Mouse (Mus musculus) large intestine, adult 2 months (tissue): Measurements from ENCODE around the gene Galnt17. TPM values are rescaled to one million over a fixed set of nuclear protein-coding genes. Genes with fewer than 3 reads are reported as not detected.

Experiments
- DNase-seq: peaks from one replicate; pipeline ENCODE4 v3.0.0-alpha.2; 2012; ENCODE audit warnings: low read depth, low spot score
- WGBS: fragments of 180-500 bp; shearing (Covaris S2); methylation state at CpG from one replicate; pipeline ENCODE4 v1.1.7; 2018; 5-methylcytosine and 5-hydroxymethylcytosine counted together
- polyA plus RNA-seq: library from polyadenylated mRNA; depleted of rRNA; stranded (reverse); fragments of >200 nt; gene quantifications from 2 replicates; pipeline ENCODE4 v1.2.3, GENCODE M21; 2012

Galnt17 gene
- polyA plus RNA-seq, 1 experiment = 0.46 TPM

GRCm38 (mm10) chr5:131250701-131251636, 57.3 kb downstream of the Galnt17 start:
- DNase-seq = no peak
- 57% methylated on average over 8 of the region's 8 CpGs for WGBS

DNA sequence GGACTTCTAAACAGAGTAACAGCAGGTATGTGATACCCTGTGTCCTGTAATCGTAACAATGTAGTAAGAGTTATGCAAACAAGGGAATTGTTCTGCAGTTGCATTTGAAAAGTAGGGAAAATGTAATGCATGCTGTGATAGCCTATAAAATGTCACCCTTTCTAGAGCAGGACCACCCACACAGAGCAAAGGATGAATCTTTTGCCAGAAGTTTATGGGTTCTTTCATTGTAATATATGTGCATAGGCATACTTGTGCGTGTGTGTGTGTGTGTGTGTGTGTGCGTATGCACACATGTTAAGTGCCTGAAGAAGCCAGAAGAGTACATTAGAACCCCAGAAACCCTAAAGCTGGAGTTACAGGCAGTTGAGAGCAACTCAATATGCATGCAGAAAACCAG, 59.9 kb downstream of the Galnt17 start:
- WGBS = 89% methylated on average over 3 of the region's 3 CpGs

GRCm38 (mm10) chr5:131246591-131246990, 61.7 kb downstream of the Galnt17 start:
- WGBS = 96% methylated on average over 6 of the region's 6 CpGs
- no peak for DNase-seq

More for the DNA sequence above, 59.9 kb downstream of the Galnt17 start:
- no peak for DNase-seq

DNA sequence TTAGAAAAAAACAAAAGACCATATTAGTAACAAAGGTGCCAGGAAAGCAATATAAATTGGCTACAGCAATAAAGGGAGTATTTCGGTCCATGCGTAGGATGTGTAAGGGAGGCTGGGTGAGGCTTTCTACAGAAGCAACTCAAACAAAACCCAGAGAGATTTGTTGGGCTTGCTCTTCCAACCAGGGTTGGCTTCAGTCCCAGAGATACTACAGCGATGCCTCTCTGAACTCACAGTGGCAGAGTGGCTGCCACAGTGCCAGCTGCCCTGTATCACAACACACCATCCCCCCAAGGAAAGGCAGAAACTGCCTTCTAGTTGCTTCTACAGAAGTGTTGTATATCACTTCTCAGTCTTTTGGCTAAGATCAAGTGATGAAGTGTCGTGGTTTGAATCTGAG, 66.6 kb downstream of the Galnt17 start:
- no peak for DNase-seq
- 48% methylated on average over 4 of the region's 4 CpGs for WGBS

GRCm38 (mm10) chr5:131239813-131240212, 68.5 kb downstream of the Galnt17 start:
- DNase-seq = no peak
- WGBS = 93% methylated on average over 3 of the region's 3 CpGs

DNA sequence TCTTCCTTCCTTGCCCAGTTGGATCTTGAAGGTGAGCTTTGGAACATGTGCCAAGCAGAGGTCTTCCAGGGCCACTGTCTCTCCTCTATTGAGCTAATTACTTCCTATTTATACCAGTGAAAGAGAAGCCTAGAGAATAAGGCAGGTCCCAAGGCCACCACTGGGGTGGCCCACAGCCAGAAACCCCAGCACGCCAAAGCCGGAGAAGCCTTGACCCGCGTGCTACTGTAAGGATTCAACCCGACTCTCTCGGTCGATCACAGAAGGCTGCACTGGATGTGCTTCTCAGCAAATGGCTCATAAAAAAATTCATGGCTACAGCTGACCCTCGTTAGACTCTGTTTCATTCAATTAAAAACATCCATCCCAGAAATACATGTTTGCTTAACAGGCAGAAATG, 71.4 kb downstream of the Galnt17 start:
- WGBS = 80% methylated on average over 8 of the region's 8 CpGs
- DNase-seq = no peak

- WGBS = 79% methylated on average over 8 of the region's 8 CpGs
- DNase-seq = no peak
Observed at GRCm38 (mm10) chr5:131233828-131234227, 74.5 kb downstream of the Galnt17 start.

DNA sequence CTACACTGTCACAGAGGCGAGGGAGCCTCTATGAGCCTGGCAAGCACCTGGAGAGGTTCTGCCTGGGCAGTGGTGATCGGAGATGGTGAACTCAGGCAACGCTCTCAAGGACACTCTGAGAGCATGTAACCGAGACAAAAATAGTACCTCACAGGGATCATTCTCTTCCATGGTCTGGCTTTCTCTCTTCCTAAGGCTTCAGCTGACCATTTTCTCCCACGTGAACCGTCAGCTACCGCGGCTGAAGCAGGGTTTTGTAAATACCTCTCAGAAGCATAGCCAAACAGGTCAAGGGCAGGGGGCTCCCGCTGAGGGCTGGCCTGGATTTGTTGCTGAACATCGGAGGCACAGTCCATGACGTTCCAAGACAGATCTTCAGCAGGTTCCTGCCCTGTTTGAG, 77.2 kb downstream of the Galnt17 start:
- WGBS = 55% methylated on average over 11 of the region's 11 CpGs
- no peak for DNase-seq

- whole genome bisulfite sequencing = 71% methylated on average over 10 of the region's 10 CpGs
- no peak for DNase-seq
Observed at GRCm38 (mm10) chr5:131229744-131230143, 78.6 kb downstream of the Galnt17 start.

- DNase-seq = no peak
- WGBS = 64% methylated on average over 1 of the region's 1 CpGs
Observed at GRCm38 (mm10) chr5:131223416-131223815, 84.9 kb downstream of the Galnt17 start.

DNA sequence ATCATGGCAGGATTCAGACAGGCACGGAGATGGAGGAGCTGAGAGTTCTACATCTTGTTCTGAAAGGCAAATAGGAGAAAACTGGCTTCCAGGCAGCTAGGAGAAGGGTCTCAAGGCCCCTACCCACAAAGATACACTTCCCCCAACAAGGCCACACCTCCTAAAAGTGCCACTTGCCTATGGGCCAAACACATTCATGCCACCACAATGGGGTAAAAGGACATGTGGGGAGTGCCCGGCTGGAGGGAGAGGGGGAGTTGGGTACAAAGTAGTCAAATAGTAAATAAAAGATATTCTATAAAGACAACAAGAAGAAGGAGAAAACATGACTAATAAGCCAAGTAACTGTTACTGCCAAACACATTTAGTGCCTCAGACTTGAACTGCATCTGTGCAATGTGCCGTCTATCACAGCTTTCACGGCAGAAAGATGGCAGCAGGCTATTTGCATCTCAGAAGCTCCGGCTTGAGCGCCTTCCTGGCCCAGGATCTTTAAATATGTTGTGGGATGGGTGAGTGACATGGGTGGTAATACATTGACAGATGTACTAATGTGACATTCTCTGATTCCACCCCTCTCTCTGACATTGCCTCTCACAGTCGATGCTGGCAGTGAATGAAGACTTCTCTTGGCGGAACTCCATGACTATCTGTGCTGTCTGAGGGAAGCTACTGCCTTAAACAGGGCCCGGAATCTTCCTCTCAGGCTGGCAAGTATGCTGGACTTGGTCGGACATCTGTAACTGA, 85.6 kb downstream of the Galnt17 start:
- WGBS = 90% methylated on average over 10 of the region's 10 CpGs

GRCm38 (mm10) chr5:131218221-131218620, 90.1 kb downstream of the Galnt17 start:
- no peak for DNase-seq
- WGBS = 73% methylated on average over 3 of the region's 3 CpGs

More for the DNA sequence above, 85.6 kb downstream of the Galnt17 start:
- DNase-seq = no peak

DNA sequence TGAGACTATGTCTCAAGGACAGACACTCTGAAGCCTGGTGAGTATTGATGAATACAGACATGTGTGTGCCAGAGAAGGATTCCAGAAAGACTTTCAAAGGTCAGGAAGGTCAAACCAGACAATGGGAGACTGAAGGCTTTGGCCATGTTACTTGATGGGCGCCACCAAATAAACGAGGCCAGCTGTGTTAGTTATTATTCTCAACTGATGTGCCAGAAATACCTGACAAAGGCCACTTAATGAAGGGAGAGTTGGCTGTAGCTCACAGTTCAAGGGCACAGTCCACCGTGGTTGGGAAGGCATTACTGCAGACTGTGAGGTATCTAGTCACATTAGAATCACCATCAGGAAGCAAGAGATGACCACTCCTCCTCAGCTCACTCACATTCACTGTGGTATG, 96.7 kb downstream of the Galnt17 start:
- WGBS = 69% methylated on average over 3 of the region's 3 CpGs

DNA sequence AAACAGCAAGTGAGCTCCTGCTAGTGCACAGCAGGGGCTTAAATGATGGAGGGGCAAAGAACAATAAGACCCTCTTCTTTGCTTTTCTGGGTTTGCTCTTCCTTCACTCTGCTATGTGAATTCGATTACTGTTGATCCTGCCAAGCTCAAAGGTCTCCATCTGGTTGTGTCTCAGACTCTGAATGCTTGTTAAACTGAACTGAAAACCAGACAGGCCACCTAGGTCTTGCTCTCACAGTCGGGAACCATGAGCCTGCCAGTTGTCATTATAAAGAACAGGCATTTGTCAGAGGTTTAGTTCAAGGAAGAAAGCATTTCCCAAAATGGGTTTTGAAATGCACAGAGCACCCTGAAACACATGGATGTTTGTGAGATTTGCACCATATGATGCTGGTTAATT, 107.2 kb downstream of the Galnt17 start:
- no peak for DNase-seq
- 59% methylated on average over 2 of the region's 2 CpGs for WGBS

More for the DNA sequence above, 96.7 kb downstream of the Galnt17 start:
- DNase-seq = no peak

- no peak for DNase-seq
- 55% methylated on average over 3 of the region's 3 CpGs for WGBS
Observed at GRCm38 (mm10) chr5:131192311-131192710, 116.0 kb downstream of the Galnt17 start.

DNA sequence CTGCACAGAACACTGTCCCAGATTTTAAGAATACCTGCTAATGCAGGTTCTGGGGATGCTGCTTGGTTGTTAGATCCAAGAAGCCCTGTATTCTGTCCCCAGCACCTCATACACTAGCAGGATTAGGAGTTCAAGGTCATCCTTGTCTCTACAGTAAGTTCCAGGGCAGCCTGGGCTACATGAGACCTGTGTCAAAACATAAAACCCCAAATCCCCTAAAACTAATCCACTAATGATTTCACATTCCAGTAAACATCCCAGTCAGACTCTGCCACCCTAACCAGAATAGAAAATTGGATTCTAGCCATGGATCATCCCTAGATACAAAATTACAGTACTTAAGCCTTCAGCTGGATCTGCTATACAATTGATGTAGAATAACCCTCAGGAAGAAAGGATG, 123.7 kb downstream of the Galnt17 start:
- DNase-seq = no peak

DNA sequence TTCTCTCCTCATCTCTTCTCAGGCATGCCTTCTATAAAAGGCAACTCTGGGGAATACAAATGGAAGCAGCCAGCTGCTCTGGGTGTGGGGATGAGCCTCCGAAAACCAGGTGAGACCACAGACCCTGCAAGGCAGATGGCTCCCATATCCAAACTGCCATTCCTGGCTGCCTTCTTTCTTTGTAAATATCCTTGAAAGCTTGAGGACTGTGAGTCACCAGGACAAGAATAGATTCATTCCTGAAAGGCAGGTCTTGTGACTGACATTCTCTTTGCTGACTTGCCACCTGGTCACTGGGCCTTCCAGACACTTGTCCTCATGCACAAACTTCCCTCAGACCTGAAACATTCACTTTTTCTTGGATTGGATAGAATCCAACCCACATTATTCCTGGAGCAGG, 127.1 kb downstream of the Galnt17 start:
- 71% methylated on average over 1 of the region's 1 CpGs for WGBS
- no peak for DNase-seq

DNA sequence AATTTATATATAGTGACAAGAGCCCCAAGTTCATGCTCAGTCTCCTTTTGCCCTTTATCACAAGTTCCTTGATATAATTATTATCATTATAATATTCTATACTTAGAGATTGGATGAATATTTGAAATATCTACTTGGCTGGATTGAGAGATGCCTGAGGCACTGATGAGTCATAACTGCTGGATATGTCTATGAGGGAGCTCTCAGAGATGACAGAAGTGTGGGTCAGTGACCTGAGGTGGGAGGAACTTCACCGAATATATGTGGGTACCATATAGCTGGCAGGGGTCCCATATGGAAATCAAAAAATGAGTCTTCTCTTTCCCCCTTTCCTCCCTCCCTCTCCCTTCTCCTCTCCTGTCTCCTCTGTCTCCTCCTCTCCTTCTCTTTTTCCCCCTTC, 127.5 kb downstream of the Galnt17 start:
- no peak for DNase-seq
- WGBS = 70% methylated on average over 1 of the region's 1 CpGs

DNA sequence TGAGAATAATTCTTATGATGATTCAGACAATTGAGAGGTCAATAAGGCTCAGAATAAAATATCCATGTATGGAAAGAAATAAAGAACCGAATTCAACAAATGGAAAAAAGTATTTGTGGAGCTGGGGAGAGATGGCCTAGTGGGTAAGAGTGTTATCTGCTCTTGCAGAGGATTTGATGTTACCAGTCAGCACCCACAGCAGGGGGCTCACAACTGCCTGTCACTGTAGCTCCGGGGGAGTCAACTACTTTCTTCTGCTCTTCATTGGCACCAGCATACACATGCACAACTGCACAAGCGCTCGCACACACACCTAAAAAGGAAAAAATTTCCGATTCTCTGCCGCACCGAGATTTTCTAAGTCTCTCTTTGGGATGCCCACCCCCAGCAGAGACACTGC, 130.4 kb downstream of the Galnt17 start:
- no peak for DNase-seq
- WGBS = 62% methylated on average over 7 of the region's 7 CpGs

- 46% methylated on average over 2 of the region's 2 CpGs for WGBS
- no peak for DNase-seq
Observed at GRCm38 (mm10) chr5:131177168-131177567, 131.1 kb downstream of the Galnt17 start.

- 81% methylated on average over 6 of the region's 6 CpGs for WGBS
- no peak for DNase-seq
Observed at GRCm38 (mm10) chr5:131169186-131169585, 139.1 kb downstream of the Galnt17 start.
